Comparison of ENCODE assay signal across 16 mouse cellular contexts in the genomic region with DNA sequence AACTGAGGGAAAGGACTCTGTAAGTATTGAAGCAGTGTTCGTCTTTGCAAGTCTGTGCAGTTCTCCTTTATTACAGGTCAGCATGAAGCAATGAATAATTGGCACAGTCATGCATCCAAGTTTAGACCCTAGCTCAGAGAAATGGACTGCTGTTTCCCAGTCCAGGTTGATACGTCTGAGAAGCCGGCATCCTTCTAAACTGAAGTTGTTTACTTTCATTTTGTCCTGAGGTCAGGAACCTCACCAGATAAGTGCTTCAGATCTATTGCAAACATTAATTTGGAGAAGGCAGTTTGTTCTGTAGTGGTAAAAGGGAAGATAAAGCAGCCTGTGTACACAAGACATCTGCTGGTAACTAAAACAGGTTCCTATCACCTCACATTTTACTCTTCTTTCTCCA.
"Had no signal": no experiment of that assay in that cellular context is flagged by ENCODE, and none has a peak within 500 bp of the region (broad histone marks: within the 10 kb centered on the region; RNA-seq: fewer than 3 reads in every experiment).

No protein-coding gene starts in this region.

- H3K27ac ChIP-seq: neural tube, embryonic 13.5 days; neural tube, embryonic 15.5 days; stomach, embryonic 15.5 days; stomach, postnatal 0 days had no signal

- H3K9ac ChIP-seq: neural tube, embryonic 13.5 days; neural tube, embryonic 15.5 days; stomach, embryonic 15.5 days had no signal

- H3K4me3 ChIP-seq: neural tube, embryonic 13.5 days; neural tube, embryonic 15.5 days; stomach, embryonic 15.5 days had no signal

- H3K9me3 ChIP-seq: neural tube, embryonic 13.5 days; neural tube, embryonic 15.5 days; stomach, embryonic 15.5 days had no signal

- H3K27me3 ChIP-seq: neural tube, embryonic 13.5 days; neural tube, embryonic 15.5 days; stomach, embryonic 15.5 days had no signal

- H3K36me3 ChIP-seq: neural tube, embryonic 13.5 days; neural tube, embryonic 15.5 days; stomach, embryonic 15.5 days had no signal

- H3K4me2 ChIP-seq: neural tube, embryonic 13.5 days; neural tube, embryonic 15.5 days; stomach, embryonic 15.5 days had no signal

- DNase-seq: retina, postnatal 1 day; right cerebral cortex, adult 18-20 months; right cerebral cortex, postnatal 14 days; right cerebral cortex, postnatal 25 days; right cerebral cortex, postnatal 4 days; spleen, adult 18-20 months; thymus, adult 18-20 months; thymus, adult 2 months; thymus, postnatal 14 days; thymus, postnatal 25 days; thymus, postnatal 36 days; thymus, postnatal 4 days had no signal

- H3K4me1 ChIP-seq: neural tube, embryonic 13.5 days; neural tube, embryonic 15.5 days; stomach, embryonic 15.5 days had no signal
